Mouse (Mus musculus) 3134 (cell line): ENCODE measurements around the gene Hist1h4c.

Source experiments
- DNase-seq: peaks from one replicate; pipeline ENCODE4 v3.0.0-alpha.2; 2011; ENCODE audit warnings: low spot score; ENCODE audit not compliant: insufficient read length; ENCODE audit errors: extremely low read depth

The Hist1h4c gene

DNA sequence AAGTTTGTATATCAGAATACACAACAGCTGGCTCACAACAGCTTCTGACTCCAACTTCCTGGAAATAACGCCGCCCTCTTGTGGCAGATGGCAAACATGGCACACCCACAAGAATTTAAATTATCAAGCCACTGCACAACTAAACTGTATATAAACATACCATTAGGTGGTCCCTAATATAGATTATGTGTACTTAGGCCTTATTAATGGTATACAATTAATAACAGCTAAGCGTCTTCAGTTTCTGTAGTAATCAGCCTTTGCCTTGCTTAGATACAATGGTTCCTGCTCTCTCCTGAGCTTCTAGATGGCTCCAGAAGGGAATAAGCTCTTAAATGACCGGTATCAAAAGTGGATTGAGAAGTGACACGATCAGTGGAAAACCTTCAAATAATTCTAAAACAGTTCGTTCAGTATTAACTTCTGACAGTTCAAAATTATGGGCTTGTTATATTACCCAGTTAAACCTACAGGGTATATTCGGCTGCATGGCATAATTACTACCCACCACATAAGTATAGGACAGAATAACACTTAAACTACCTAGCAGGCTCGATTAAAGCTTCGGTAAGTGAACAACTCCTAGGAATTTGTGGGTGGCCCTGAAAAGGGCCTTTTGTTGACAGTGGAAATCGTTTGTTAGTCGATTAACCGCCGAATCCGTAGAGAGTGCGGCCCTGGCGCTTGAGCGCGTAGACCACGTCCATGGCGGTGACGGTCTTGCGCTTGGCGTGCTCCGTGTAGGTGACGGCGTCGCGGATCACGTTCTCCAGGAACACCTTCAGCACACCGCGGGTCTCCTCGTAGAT lies 559 bp downstream of the Hist1h4c start:
- DNase-seq: peak; percentile 88

DNA sequence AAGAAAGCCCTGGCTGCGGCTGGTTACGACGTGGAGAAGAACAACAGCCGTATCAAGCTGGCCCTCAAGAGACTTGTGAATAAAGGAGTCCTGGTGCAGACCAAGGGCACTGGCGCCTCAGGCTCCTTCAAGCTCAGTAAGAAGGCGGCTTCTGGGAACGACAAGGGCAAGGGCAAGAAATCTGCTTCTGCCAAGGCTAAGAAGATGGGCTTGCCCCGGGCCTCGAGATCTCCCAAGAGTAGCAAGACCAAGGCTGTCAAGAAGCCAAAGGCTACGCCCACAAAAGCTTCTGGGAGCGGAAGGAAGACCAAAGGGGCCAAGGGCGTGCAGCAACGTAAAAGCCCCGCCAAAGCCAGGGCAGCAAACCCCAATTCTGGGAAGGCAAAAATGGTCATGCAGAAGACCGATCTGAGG lies 2.2 kb downstream of the Hist1h4c start:
- DNase-seq: peak; percentile 32

DNA sequence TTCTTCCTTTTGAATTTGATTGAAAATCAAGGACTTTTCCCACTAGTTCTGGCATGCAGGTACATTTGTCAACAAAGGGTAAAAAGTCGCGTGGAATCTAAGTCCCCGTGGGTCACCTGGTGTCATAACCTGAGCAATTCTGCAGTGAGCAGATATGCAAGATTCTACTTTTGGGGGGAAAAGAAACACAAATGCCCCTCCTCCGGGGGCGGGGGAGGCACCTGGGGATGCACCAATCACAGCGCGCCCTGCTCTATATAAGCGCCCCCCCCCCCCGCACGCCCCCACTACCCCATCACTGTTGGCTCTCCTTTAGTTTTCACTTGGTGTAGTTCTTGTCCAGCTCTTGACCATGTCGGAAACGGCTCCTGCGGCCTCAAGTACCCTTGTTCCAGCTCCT lies 2.7 kb downstream of the Hist1h4c start, which contains the start of gene Hist1h1t:
Gene Hist1h1t (plus strand): TSS at position 301 of the 400 bp plus-strand sequence.
- no peak for DNase-seq

DNA sequence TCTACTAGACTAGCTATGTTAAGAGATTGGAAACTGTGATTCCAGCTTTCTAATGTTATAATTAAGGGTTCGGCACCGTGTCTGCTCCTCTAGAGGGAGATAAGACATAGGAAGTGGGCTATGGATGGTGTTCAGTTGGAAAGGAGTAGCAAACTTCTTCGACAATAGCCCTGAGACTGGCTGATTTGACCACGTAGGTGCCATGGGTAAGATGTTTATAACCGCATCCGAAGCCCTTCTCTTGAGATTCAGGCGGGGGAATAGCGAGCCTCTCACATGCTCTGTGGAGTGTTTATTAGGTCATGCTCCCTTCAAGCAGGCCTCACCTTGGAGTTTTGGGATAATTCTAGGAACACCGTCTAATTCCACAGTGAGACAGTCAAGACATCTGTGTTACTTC lies 3.3 kb downstream of the Hist1h4c start:
- no peak for DNase-seq

GRCm38 (mm10) chr13:23693856-23694440 lies 4.3 kb downstream of the Hist1h4c start:
- no peak for DNase-seq

DNA sequence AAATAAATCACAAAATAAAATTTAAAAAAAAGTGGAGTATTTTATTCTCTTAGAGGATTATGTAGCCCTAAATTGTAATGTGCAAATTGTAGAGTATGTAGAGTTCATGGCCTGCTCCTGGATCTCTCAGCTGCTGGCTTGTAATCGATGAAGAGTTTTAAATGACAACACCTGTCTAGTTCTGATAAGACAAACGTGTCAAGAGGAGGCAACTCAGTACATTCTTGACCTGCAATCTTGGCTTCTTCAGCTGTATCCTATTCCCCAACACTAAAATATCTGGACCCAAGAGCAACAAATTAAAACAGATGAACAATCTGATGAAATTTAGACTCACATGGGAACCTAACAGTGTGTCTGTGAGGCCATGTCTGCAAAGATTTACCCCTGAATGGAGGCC lies 8.8 kb downstream of the Hist1h4c start:
- DNase-seq: no peak

DNA sequence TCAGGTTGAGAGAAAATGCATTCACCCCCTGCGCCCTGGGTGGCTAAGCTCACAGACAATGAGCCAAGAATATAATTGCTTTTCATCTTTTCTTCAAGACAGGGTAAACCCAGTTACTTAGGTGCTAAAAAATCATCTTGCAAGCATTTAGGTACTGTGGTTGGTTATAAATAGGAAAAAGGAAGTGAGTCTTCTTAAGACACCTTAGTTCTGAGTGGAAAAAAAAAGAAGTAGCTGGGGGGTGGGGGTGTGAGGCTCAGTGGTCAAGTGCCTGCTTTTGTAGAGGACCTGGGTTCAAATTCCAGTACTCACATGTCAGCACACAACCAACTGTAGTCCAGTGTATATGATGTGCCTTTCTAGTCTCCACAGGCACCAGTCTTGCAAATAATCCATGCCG lies 9.3 kb downstream of the Hist1h4c start:
- DNase-seq: no peak

- no peak for DNase-seq
Observed at GRCm38 (mm10) chr13:23687907-23688306, 10.3 kb downstream of the Hist1h4c start.

GRCm38 (mm10) chr13:23687181-23687580 lies 11.1 kb downstream of the Hist1h4c start:
- no peak for DNase-seq

- peak; percentile 36 for DNase-seq
Observed at GRCm38 (mm10) chr13:23685966-23686365, 12.3 kb downstream of the Hist1h4c start.

DNA sequence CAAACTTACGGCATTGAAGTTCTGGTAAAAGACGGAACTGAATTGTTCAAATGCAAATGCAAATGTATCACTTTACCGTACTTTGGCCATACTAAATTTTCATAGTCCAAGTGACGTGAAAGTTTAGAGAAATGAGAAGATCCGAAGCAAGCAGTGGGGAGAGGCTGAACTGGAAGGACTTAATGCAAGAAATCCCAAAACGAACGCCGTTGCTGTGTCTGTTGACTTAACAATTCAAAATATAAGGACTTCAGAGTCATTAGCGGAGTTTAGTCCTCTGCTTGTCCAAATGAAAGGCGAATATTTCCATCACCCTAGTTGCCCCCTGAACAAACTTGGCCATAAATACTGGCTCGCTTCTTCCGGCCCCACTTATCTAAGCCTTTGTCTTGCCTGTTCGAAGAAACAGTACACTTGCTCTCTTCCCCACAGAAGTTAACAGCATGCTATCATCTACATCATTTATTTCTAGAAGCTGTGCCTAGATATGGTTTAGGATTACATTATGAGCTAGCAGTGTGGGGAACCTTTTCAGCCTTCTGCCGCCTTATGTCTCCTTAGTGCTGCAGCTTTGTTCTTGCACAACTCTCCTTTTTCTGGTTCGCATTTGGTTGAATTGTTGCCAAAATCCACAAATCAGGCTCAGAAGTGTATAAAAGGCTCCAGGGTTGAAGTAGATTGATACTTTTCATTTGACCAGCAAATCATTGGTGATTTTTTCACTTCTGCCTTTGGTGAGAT lies 13.0 kb downstream of the Hist1h4c start:
- peak; percentile 61 for DNase-seq

- peak; percentile 81 for DNase-seq
Observed at GRCm38 (mm10) chr13:23684295-23684945, 13.8 kb downstream of the Hist1h4c start.

- peak; percentile 95 for DNase-seq
Observed at GRCm38 (mm10) chr13:23683755-23684281, 14.4 kb downstream of the Hist1h4c start, which contains the start of the genes Hist1h2ac and Hist1h2bc. Hist1h2ac (minus strand) TSS chr13:23683948. Hist1h2bc (plus strand) TSS chr13:23684199.

DNA sequence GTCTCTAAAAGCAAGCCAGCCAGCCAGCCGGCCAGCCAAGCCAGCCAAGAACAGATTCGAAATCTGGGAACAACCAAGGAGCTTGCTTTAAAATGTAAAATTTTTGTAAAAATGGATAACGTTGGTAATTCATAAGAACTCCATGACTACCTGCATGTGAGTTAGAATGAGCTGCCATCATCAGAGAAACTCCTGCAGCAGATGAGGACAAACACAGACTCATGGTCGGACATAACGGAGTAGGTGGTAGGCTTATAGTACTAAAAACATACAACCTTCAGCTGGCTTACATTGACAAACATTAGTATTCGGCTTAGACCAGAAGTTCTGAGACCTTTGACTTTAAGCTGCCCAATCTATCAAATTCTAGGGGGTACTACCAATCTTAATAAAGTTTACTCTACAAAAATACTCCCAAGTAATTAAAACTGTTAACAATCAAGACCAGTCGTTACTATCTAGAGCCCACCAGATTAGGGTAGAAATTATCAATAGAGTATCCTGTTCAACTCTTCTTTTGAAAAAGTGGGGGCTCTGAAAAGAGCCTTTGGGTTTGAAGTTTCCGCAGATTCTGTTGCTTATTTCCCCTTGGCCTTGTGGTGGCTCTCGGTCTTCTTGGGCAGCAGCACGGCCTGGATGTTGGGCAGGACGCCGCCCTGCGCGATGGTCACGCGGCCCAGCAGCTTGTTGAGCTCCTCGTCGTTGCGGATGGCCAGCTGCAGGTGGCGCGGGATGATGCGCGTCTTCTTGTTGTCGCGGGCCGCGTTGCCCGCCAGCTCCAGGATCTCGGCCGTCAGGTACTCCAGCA lies 15.1 kb downstream of the Hist1h4c start:
- DNase-seq: peak; percentile 72

DNA sequence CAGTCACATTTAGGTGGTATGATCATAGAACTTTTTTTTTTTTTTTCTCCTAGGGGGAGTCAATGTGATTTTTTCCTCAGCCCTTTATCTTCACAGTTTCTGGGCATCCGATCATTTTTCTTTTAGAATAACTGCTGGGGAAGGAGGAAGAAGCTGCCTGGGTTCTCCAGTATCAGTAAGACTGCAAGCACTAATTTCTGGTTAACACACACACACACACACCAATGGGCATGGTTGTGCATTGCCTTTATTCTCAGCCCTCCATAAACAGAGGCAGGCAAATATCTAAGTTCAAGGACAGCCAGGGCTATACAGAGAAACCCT lies 15.7 kb downstream of the Hist1h4c start:
- DNase-seq: peak; percentile 48

DNA sequence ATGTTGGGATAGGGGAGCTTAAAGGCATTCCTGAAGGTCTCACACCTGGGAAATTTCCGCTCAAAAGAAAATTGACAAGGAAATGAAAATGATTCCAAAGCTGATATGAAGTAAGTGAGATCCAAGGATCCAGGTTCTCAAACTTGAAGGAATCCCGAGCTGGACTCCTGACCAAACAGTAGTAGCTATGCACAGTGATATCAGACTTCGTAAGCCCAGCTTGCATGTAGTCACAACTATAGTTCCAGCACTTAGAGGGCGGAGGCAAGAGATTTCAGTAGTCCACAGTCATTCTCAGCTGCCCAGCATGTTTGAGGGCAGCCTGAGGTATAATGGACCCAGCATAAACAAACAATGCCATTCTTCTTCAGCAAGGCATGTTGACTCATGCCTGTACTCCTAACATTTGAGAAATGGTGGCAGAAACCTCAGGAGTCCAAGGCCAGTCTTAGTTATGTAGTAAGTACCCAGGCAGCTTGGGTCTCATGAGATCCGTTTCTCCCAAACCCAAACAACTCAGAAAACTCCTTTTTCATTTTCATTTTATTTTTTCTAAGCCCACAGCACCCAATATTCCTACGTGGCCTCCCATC lies 16.2 kb downstream of the Hist1h4c start:
- DNase-seq: peak; percentile 58

GRCm38 (mm10) chr13:23662536-23662935 lies 35.7 kb downstream of the Hist1h4c start:
- no peak for DNase-seq

- DNase-seq: peak; percentile 52
Observed at GRCm38 (mm10) chr13:23659636-23660366, 38.5 kb downstream of the Hist1h4c start.
